Mouse (Mus musculus) embryonic facial prominence, embryonic 11.5 days (tissue): ENCODE measurements around the gene Mfap1b. TPM values are rescaled to one million over a fixed set of nuclear protein-coding genes. Genes with fewer than 3 reads are reported as not detected.

Experiments
- ATAC-seq: fragments of 200-750 bp; cut with Nextera tagmentation; replicated peaks from 2 replicates; pipeline ENCODE4 v1.8.0; 2017; ENCODE audit warnings: low read depth; ENCODE audit not compliant: insufficient number of reproducible peaks, low FRiP score, low TSS enrichment
- DNase-seq: peaks from one replicate; pipeline ENCODE4 v3.0.0-alpha.2; 2015; ENCODE audit warnings: low spot score
- H3K27ac ChIP-seq: fragments of 300-500 bp; sonication (generic); replicated peaks from 2 replicates; pipeline ENCODE4 v1.5.1; 2014; ENCODE audit warnings: mild to moderate bottlenecking, low read depth, low read length, control low read depth
- H3K27me3 ChIP-seq: fragments of 300-500 bp; sonication (generic); 2 replicates; pipeline ENCODE4 v1.6.1; 2014; ENCODE audit warnings: mild to moderate bottlenecking, low read length, moderate library complexity, mixed read lengths; ENCODE audit not compliant: control insufficient read depth, insufficient read depth
- H3K36me3 ChIP-seq: fragments of 300-500 bp; sonication (generic); replicated peaks from 2 replicates; pipeline ENCODE4 v1.6.1; 2014; ENCODE audit warnings: low read depth, mild to moderate bottlenecking, low read length, moderate library complexity, mixed read lengths; ENCODE audit not compliant: control insufficient read depth, insufficient read depth
- H3K4me1 ChIP-seq: fragments of 300-500 bp; sonication (generic); 2 replicates; pipeline ENCODE4 v1.6.1; 2014; ENCODE audit warnings: low read length, mixed read lengths; ENCODE audit not compliant: control insufficient read depth, insufficient read depth
- H3K4me2 ChIP-seq: fragments of 300-500 bp; sonication (generic); 2 replicates; pipeline ENCODE4 v1.6.1; 2014; ENCODE audit warnings: low read depth, mild to moderate bottlenecking, control low read depth, low read length, moderate library complexity
- H3K4me3 ChIP-seq: fragments of 300-500 bp; sonication (generic); 2 replicates; pipeline ENCODE4 v1.5.1; 2014; ENCODE audit warnings: low read depth, low read length, control low read depth
- H3K9ac ChIP-seq: fragments of 300-500 bp; sonication (generic); replicated peaks from 2 replicates; pipeline ENCODE4 v1.6.1; 2014; ENCODE audit warnings: mild to moderate bottlenecking, control low read depth, low read length
- H3K9me3 ChIP-seq: fragments of 300-500 bp; sonication (generic); replicated peaks from 2 replicates; pipeline ENCODE4 v1.6.1; 2016; ENCODE audit warnings: mild to moderate bottlenecking, low read length, inconsistent platforms, mixed read lengths; ENCODE audit not compliant: control insufficient read depth
- WGBS: fragments of 180-500 bp; shearing (Covaris S2); extraction: QIAGEN DNeasy Blood & Tissue Kit; methylation state at CpG from one replicate; pipeline ENCODE4 v1.1.7; 2014; 5-methylcytosine and 5-hydroxymethylcytosine counted together
- microRNA-seq: library from miRNA; unstranded; fragments of <30 nt; microRNA quantifications from one replicate; pipeline ENCODE4, GENCODE M21; 2016; ENCODE audit warnings: borderline number of aligned reads
- polyA plus RNA-seq: library from polyadenylated mRNA; unstranded; fragments of >200 nt; fragmentation: Nextera tagmentation; extraction: Ambion mirVana; gene quantifications from 2 replicates; pipeline ENCODE4 v1.2.1, GENCODE M21; 2014

Mfap1b gene
- polyA plus RNA-seq, 1 experiment from 2014 or later, result 74.6 TPM

DNA sequence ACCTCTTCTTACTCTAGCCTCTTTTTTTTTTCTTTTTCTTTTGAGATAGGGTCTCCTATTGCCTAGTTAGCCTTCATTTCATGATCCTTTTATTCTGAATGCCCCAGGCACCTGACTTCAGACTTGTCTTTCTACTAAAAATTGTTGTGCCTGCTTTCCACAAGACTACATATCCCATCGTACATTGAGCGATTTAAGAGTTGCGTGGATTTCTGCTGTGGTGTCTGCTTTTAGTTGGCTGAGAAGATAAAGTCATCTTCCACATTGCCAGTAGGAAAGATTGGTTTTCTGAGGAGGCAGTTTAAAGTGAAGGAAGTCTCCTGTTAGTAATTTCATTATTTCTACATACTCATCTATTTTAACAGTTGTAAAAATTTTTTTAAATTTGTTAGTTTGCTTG lies 58.3 kb downstream of the Mfap1b start:
- Histone ChIP-seq H3K27me3 (no peaks in the 10 kb centered on the region), H3K9me3 (no peaks in the 10 kb centered on the region), H3K36me3 (peaks cover 7% of the 10 kb centered on the region), H3K4me2 (peak overlapping the region; percentile 57), H3K4me1 (no peaks in the 10 kb centered on the region), H3K4me3 (peak overlapping the region; percentile 99), H3K27ac (no peak overlapping the region), H3K9ac (no peak overlapping the region)
- 87% methylated on average over 3 of the region's 3 CpGs for WGBS
- ATAC-seq (no peak), DNase-seq (no peak)

DNA sequence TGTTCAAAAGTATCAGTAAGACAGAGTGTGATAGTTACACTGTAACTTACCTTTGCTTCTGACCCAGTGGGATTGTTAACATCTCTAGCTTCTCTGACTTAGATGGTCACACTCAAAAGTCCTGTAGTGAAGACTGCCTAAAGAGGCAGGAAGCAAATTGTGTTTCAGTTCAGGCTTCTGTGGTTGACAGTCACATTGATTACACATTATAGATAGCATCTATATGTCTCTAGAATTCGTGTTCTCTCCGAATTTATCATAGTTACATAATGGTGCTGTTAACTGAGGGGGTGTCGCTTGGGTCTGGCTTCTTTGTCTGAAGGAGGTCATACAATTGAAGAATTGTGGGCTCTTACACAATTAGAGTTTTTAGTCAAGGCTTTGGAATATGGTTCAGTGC lies 58.8 kb downstream of the Mfap1b start:
- H3K4me2 ChIP-seq, result peak overlapping the region; percentile 57
- H3K9me3 ChIP-seq, result no peaks in the 10 kb centered on the region
- no peaks in the 10 kb centered on the region for H3K4me1 ChIP-seq
- no peaks in the 10 kb centered on the region for H3K27me3 ChIP-seq
- H3K9ac ChIP-seq, result peak overlapping the region; percentile 40
- no peak overlapping the region for H3K27ac ChIP-seq
- H3K36me3 ChIP-seq, result peaks cover 7% of the 10 kb centered on the region
- H3K4me3 ChIP-seq, result peak overlapping the region; percentile 99
- DNase-seq (no peak), ATAC-seq (no peak)
- 62% methylated on average over 3 of the region's 3 CpGs for WGBS

DNA sequence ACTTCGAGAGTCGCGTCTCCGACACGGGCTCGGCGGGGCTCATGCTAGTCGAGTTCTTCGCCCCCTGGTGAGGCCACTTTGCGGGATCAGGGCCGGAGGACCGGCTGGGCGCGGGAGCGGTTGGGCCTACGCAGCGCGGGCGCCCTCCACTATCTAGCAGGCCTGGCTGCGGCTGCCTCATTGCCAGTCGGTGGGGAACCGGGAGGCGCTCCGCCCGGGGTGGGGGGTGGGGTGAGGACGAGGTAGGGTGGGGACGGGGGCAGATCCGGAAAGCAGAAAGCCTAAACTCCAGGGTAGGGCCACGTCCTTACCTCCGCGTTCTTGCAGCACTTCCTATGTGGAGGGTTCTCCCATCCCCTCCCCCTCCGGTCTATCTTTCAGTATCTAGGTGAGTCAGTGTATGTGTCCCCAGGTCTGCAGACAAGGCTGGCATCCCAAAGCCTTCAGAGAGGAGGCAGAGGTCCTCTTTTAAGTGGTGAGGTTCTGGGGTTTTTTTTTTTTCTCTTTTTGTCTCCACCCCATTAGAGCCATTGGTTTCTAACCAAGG lies 59.7 kb downstream of the Mfap1b start:
- Histone ChIP-seq H3K4me1 (no peaks in the 10 kb centered on the region), H3K4me3 (peak overlapping the region; percentile 99), H3K9ac (peak overlapping the region; percentile 98), H3K27ac (peak overlapping the region; percentile 97), H3K4me2 (peak overlapping the region; percentile 57), H3K9me3 (no peaks in the 10 kb centered on the region), H3K36me3 (peaks cover 7% of the 10 kb centered on the region), H3K27me3 (no peaks in the 10 kb centered on the region)
- peak; percentile 51 for DNase-seq
- WGBS, result under 1% methylated on average over 26 of the region's 32 CpGs
- ATAC-seq, result peak; percentile 22

GRCm38 (mm10) chr2:121413387-121414042 lies 60.4 kb downstream of the Mfap1b start, which contains the start of the genes Pdia3 and Catsper2:
Gene Pdia3 (plus strand): TSS chr2:121413775.
Gene Catsper2 (minus strand): TSS chr2:121413792.
- Histone ChIP-seq H3K4me3 (peak within 1 kb of the TSS; percentile 99), H3K27me3 (no peaks in the 10 kb centered on the region), H3K36me3 (peaks cover 7% of the 10 kb centered on the region; the same call in 1 of the 2 replicates), H3K9me3 (no peaks in the 10 kb centered on the region), H3K27ac (peak within 1 kb of the TSS; percentile 97), H3K9ac (peak within 1 kb of the TSS; percentile 98), H3K4me2 (peak within 1 kb of the TSS; percentile 61), H3K4me1 (no peaks in the 10 kb centered on the region)
- DNase-seq (peak; percentile 98), ATAC-seq (peak; percentile 99)
- WGBS, result under 1% methylated on average over 62 of the region's 68 CpGs

GRCm38 (mm10) chr2:121412843-121413386 lies 61.0 kb downstream of the Mfap1b start:
- Histone ChIP-seq H3K4me1 (no peaks in the 10 kb centered on the region), H3K9ac (peak overlapping the region; percentile 63), H3K36me3 (0 out of 2 replicates have a peak, but pooled peaks cover 3% of the 10 kb centered on the region), H3K9me3 (no peaks in the 10 kb centered on the region), H3K4me2 (peak overlapping the region; percentile 61), H3K27me3 (no peaks in the 10 kb centered on the region), H3K4me3 (peak overlapping the region; percentile 99), H3K27ac (peak overlapping the region; percentile 97)
- peak; percentile 5; the same call in 1 of the 2 replicates for ATAC-seq
- WGBS, result 18% methylated on average over 4 of the region's 4 CpGs
- no peak for DNase-seq

Small RNAs within 50 kb of the gene (microRNA-seq; reads per million reads assigned to microRNA genes)
- gene Gm22953, result not detected

Other genes with a start within 250 kb of the Mfap1b start
- gene Trp53bp1, start 202.7 kb downstream of the Mfap1b start, polyA plus RNA-seq, result 84.7 and 88.7 TPM in 2 replicates
- gene Map1a, start 184.5 kb downstream of the Mfap1b start, polyA plus RNA-seq, result 4.0 and 4.8 TPM in 2 replicates
- gene Ppip5k1, start 118.7 kb downstream of the Mfap1b start, polyA plus RNA-seq, result 6.9 and 8.3 TPM in 2 replicates
- 9.7 and 12.6 TPM in 2 replicates for gene Ckmt1, start 116.4 kb downstream of the Mfap1b start, polyA plus RNA-seq
- gene Strc, start 86.9 kb downstream of the Mfap1b start, polyA plus RNA-seq, result not detected in 2 replicates
- 589 and 609 TPM in 2 replicates for gene Pdia3, start 60.3 kb downstream of the Mfap1b start, polyA plus RNA-seq
- 1.8 and 2.0 TPM in 2 replicates for gene Catsper2, start 60.3 kb downstream of the Mfap1b start, polyA plus RNA-seq
- gene Ell3, start 29.8 kb downstream of the Mfap1b start, polyA plus RNA-seq, result 9.5 and 15.2 TPM in 2 replicates
- 475 and 478 TPM in 2 replicates for gene Serf2, start 24.9 kb downstream of the Mfap1b start, polyA plus RNA-seq
- gene Hypk, start 20.8 kb downstream of the Mfap1b start, polyA plus RNA-seq, result 128 and 157 TPM in 2 replicates
- 0.54 and 0.79 TPM in 2 replicates for gene Serinc4, start 17.3 kb downstream of the Mfap1b start, polyA plus RNA-seq
- 27.8 and 29.9 TPM in 2 replicates for gene Mfap1a, start 32.6 kb upstream of the Mfap1b start, polyA plus RNA-seq
- gene Wdr76, start 32.7 kb upstream of the Mfap1b start, polyA plus RNA-seq, result 10.1 and 10.2 TPM in 2 replicates